ENCODE assay signal across 8 mouse cellular contexts in the genomic region with DNA sequence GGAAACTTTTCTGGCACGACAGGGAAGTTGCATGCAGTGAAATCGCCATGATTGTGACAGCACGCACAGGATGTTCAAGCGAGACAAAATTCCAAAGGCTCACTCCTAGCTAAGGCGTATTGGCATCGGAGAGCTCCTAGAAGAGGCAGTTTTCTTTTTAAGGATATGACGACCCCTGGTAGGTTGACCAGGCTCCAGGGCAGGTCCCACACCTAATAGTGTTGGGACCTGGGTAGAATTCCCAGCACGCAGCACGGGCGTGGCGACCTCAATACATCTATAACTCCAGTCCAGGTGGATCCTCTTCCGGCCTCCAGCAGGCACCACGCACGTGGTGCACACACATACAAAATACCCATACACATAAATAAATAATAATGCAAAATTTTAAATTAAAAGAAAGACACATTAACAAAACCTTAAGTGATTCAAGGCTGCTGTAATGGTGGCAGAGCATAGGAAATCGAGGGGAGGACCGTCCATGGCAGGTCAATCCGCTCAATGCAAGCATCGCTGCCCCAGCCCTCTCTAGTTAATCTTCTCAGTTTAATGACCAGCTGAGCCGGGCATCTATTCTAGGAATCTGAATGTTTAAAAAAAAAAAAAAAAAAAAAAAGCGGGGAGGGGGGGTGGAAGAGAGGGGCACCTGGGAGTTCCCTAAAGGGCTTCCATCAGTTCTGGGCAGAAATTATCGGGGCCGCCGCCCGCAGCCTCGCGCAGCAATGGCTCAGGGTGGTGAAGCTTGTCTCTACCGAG. TPM values are rescaled to one million over a fixed set of nuclear protein-coding genes. Genes with fewer than 3 reads are reported as not detected.
DNase-seq lines count a peak whose midpoint lies in the region; ATAC-seq and TF ChIP-seq lines count a peak whose summit lies in the region.

No protein-coding gene starts in this region.

- peak; percentile 2; the same call in 1 of the 2 replicates for ATAC-seq in kidney, embryonic 15.5 days (replicated peaks; ENCODE audit: low FRiP score)
- ATAC-seq in forebrain, postnatal 0 days = peak; percentile 0; the same call in 1 of the 2 replicates
- no peak for ATAC-seq in liver, embryonic 15.5 days (ENCODE audit: insufficient read depth)

- no peak for DNase-seq in kidney, postnatal 36 days
- DNase-seq in forebrain, postnatal 0 days = peak; percentile 27
- no peak for DNase-seq in embryo, embryonic 10.5 days (ENCODE audit: low spot score)
- DNase-seq in adrenal gland, postnatal 14 days = no peak
- DNase-seq in gastrocnemius, postnatal 36 days = no peak

- peak overlapping the region; percentile 77 for H3K4me2 ChIP-seq in kidney, embryonic 15.5 days
- peak overlapping the region; percentile 80 for H3K4me2 ChIP-seq in forebrain, postnatal 0 days (ENCODE audit: low read depth)
- peak overlapping the region; percentile 89 for H3K4me2 ChIP-seq in liver, embryonic 15.5 days

- no peak for TF ChIP-seq CTCF in bone marrow, adult 2 months (IDR thresholded peaks at IDR 0.05; ENCODE audit: control insufficient read depth, insufficient read depth, low read length)
- no peak for TF ChIP-seq CTCF in forebrain, postnatal 0 days (IDR thresholded peaks at IDR 0.05; ENCODE audit: low read depth)

- no peak for TF ChIP-seq POLR2A in bone marrow, adult 2 months (IDR thresholded peaks at IDR 0.05; ENCODE audit: borderline replicate concordance, control insufficient read depth, low read depth, low read length)

- peak overlapping the region; percentile 41; the same call in 1 of the 2 replicates for H3K27ac ChIP-seq in kidney, embryonic 15.5 days
- H3K27ac ChIP-seq in bone marrow, adult 2 months (ENCODE audit: control insufficient read depth, insufficient read depth, low read depth, low read length, poor library complexity) = peak overlapping the region; percentile 65; the same call in 1 of the 2 replicates
- peak overlapping the region; percentile 80; the same call in 1 of the 2 replicates for H3K27ac ChIP-seq in forebrain, postnatal 0 days (ENCODE audit: low read depth, low read length)
- peak overlapping the region; percentile 78 for H3K27ac ChIP-seq in liver, embryonic 15.5 days (replicated peaks)

- H3K36me3 ChIP-seq in kidney, embryonic 15.5 days = peaks cover 21% of the 10 kb centered on the region
- H3K36me3 ChIP-seq in forebrain, postnatal 0 days (ENCODE audit: insufficient read depth) = peaks cover 15% of the 10 kb centered on the region
- H3K36me3 ChIP-seq in liver, embryonic 15.5 days (replicated peaks) = peaks cover 22% of the 10 kb centered on the region

- no peaks in the 10 kb centered on the region for H3K27me3 ChIP-seq in kidney, embryonic 15.5 days
- no peaks in the 10 kb centered on the region for H3K27me3 ChIP-seq in forebrain, postnatal 0 days (ENCODE audit: insufficient read depth, low read length)
- H3K27me3 ChIP-seq in liver, embryonic 15.5 days = no peaks in the 10 kb centered on the region

- H3K4me1 ChIP-seq in kidney, embryonic 15.5 days = peaks cover 16% of the 10 kb centered on the region
- peaks cover 4% of the 10 kb centered on the region; the same call in 1 of the 2 replicates for H3K4me1 ChIP-seq in bone marrow, adult 2 months (ENCODE audit: control insufficient read depth, insufficient read depth, low read length)
- H3K4me1 ChIP-seq in forebrain, postnatal 0 days (ENCODE audit: insufficient read depth) = peaks cover 9% of the 10 kb centered on the region; the same call in 1 of the 2 replicates
- H3K4me1 ChIP-seq in liver, embryonic 15.5 days (replicated peaks) = peaks cover 27% of the 10 kb centered on the region

- 25% methylated on average over 26 of the region's 27 CpGs for WGBS in kidney, embryonic 15.5 days
- WGBS in bone marrow, adult 2 months = 37% methylated on average over 27 of the region's 27 CpGs
- WGBS in forebrain, postnatal 0 days = 27% methylated on average over 27 of the region's 27 CpGs
- 30% methylated on average over 27 of the region's 27 CpGs for WGBS in liver, embryonic 15.5 days (ENCODE audit: insufficient replicate concordance)

- no peaks in the 10 kb centered on the region for H3K9me3 ChIP-seq in kidney, embryonic 15.5 days (replicated peaks)
- H3K9me3 ChIP-seq in forebrain, postnatal 0 days (ENCODE audit: low read length) = no peaks in the 10 kb centered on the region
- H3K9me3 ChIP-seq in liver, embryonic 15.5 days (replicated peaks) = no peaks in the 10 kb centered on the region

- intact Hi-C loops in gastrocnemius, postnatal 36 days (cut with DNase I) = loop anchor here (2.0 kb wide), 1 partner anchor 27 kb away; a partner anchor contains a TSS

- H3K9ac ChIP-seq in kidney, embryonic 15.5 days = 0 out of 2 replicates have a peak overlapping the region, but pooled peaks have one; percentile 38
- H3K9ac ChIP-seq in forebrain, postnatal 0 days = peak overlapping the region; percentile 85
- H3K9ac ChIP-seq in liver, embryonic 15.5 days = peak overlapping the region; percentile 71

- H3K4me3 ChIP-seq in kidney, embryonic 15.5 days (replicated peaks) = peak overlapping the region; percentile 64
- peak overlapping the region; percentile 78 for H3K4me3 ChIP-seq in bone marrow, adult 2 months (replicated peaks; ENCODE audit: control insufficient read depth, low read depth, low read length)
- H3K4me3 ChIP-seq in forebrain, postnatal 0 days (ENCODE audit: low read depth, low read length) = peak overlapping the region; percentile 74
- H3K4me3 ChIP-seq in liver, embryonic 15.5 days (replicated peaks) = peak overlapping the region; percentile 67

RNA-seq across cellular contexts. Expression of a gene that starts 0.5 kb away (rescaled TPM):
- 44.7 and 47.7 TPM in 2 replicates for polyA plus RNA-seq in kidney, embryonic 15.5 days (2015; fragmentation: Nextera tagmentation; extraction: Ambion mirVana)
- polyA plus RNA-seq in bone marrow, adult 2 months (2011; ENCODE audit: insufficient read depth, insufficient read length, low replicate concordance, missing spikeins) = 4.3 and 9.2 TPM in 2 replicates
- 100 and 124 TPM in 2 replicates for total RNA-seq in forebrain, postnatal 0 days (2014; rRNA removed)
- polyA plus RNA-seq in forebrain, postnatal 0 days (2015; fragmentation: Nextera tagmentation; extraction: Ambion mirVana) = 88.8 and 100 TPM in 2 replicates
- 21.9 and 22.0 TPM in 2 replicates for polyA plus RNA-seq in liver, embryonic 15.5 days (2015; fragmentation: Nextera tagmentation; extraction: Ambion mirVana)
- total RNA-seq in adrenal gland, postnatal 14 days (2021) = 61.5 and 76.3 TPM in 2 replicates
- total RNA-seq in gastrocnemius, postnatal 36 days (2021) = 10 to 100 TPM; 50.9 to 51.5 TPM

RNA-seq across cellular contexts. Expression of a gene that starts 27.8 kb away (rescaled TPM):
- 45.9 and 56.9 TPM in 2 replicates for polyA plus RNA-seq in kidney, embryonic 15.5 days (2015; fragmentation: Nextera tagmentation; extraction: Ambion mirVana)
- polyA plus RNA-seq in bone marrow, adult 2 months (2011; ENCODE audit: insufficient read depth, insufficient read length, low replicate concordance, missing spikeins) = 0.80 and 1.1 TPM in 2 replicates
- 451 and 455 TPM in 2 replicates for total RNA-seq in forebrain, postnatal 0 days (2014; rRNA removed)
- 329 and 350 TPM in 2 replicates for polyA plus RNA-seq in forebrain, postnatal 0 days (2015; fragmentation: Nextera tagmentation; extraction: Ambion mirVana)
- polyA plus RNA-seq in liver, embryonic 15.5 days (2015; fragmentation: Nextera tagmentation; extraction: Ambion mirVana) = 2.3 and 2.4 TPM in 2 replicates
- 14.1 and 19.4 TPM in 2 replicates for total RNA-seq in adrenal gland, postnatal 14 days (2021)
- total RNA-seq in gastrocnemius, postnatal 36 days (2021) = 1 to 10 TPM; 5.3 to 8.6 TPM

RNA-seq across cellular contexts. Expression of a gene that starts 46.3 kb away (rescaled TPM):
- 2.0 and 4.4 TPM in 2 replicates for polyA plus RNA-seq in kidney, embryonic 15.5 days (2015; fragmentation: Nextera tagmentation; extraction: Ambion mirVana)
- polyA plus RNA-seq in bone marrow, adult 2 months (2011; ENCODE audit: insufficient read depth, insufficient read length, low replicate concordance, missing spikeins) = 5.9 and 19.9 TPM in 2 replicates
- total RNA-seq in forebrain, postnatal 0 days (2014; rRNA removed) = not detected in 2 replicates
- 0.17 and 0.21 TPM in 2 replicates for polyA plus RNA-seq in forebrain, postnatal 0 days (2015; fragmentation: Nextera tagmentation; extraction: Ambion mirVana)
- 343 and 400 TPM in 2 replicates for polyA plus RNA-seq in liver, embryonic 15.5 days (2015; fragmentation: Nextera tagmentation; extraction: Ambion mirVana)
- total RNA-seq in adrenal gland, postnatal 14 days (2021) = 31.2 and 508 TPM in 2 replicates
- under 1 TPM in 1 of 2 experiments, not detected in 1; 0.36 TPM for total RNA-seq in gastrocnemius, postnatal 36 days (2021)

Comparison
In these comparisons a context has a peak if more than half of its experiments do, and no peak if none do; other contexts are left out.
1. RNA of a gene that starts 27.8 kb away (polyA plus RNA-seq): 329 to 350 TPM in forebrain, postnatal 0 days and 45.9 to 56.9 TPM in kidney, embryonic 15.5 days; 2.3 to 2.4 TPM in liver, embryonic 15.5 days and 0.80 to 1.1 TPM in bone marrow, adult 2 months; every median in the first group is over 10 times any median in the second.
2. RNA of a gene that starts 46.3 kb away (polyA plus RNA-seq): 343 to 400 TPM in liver, embryonic 15.5 days; 5.9 to 19.9 TPM in bone marrow, adult 2 months, 2.0 to 4.4 TPM in kidney, embryonic 15.5 days and 0.17 to 0.21 TPM in forebrain, postnatal 0 days; every median in the first group is over 10 times any median in the second.
3. Peak in every context shown above with its lines, with median percentiles within 50 percentile points of each other: H3K27ac ChIP-seq, H3K4me2 ChIP-seq, H3K4me3 ChIP-seq and H3K9ac ChIP-seq.